Mouse (Mus musculus): Measurements from ENCODE around the gene Pom121l2. TPM values are rescaled to one million over a fixed set of nuclear protein-coding genes. Genes with fewer than 3 reads are reported as not detected.

Pom121l2 gene
- 0.12 TPM in 1 of 2 replicates, not detected in the other for polyA plus RNA-seq (2014; fragmentation: Nextera tagmentation; extraction: Ambion mirVana)

DNA sequence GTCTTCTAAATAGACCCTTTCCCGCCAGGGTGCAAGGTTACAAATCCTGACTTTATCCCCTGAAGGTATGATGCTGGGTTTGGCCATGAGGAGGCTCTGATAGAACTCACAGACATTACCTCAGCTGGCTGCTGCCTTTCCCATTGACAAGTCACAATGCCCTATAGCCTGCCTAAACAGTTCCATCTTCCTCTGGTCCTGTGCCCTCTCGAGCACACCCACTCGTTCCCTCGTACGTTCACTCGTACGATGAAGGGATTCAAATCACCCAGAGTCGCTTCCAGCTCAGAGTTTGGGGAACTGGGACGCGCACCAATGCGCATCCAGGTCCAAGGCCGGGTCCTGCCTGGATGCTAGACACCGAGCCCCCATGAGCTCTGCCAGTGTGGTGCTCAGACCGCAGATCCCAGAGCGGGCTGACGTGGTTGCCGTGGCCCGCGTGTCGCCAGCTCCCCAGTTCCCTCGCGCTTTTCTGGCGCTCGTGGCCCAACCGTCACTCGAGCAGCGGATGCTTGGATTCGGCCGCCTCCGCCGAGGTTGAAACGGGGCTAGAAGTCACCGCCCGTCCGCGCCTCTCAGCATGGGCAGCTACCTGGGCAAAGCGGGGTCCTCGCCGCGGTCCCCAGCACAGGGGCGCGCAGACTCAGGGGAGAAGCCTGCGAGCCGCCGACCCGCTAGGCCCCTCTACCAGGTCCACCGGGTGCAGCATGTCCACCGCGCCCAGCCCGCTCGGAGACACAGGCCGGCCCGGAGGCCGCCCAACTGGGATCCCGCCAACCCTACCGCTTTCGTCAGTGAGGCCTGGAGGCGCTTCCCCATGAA is at the start of gene Pom121l2:
Gene Pom121l2 (plus strand): TSS at position 214 of the 822 bp plus-strand sequence.
- no peaks in the 10 kb centered on the region for H3K9me3 ChIP-seq (ENCODE audit: control insufficient read depth, low read length)
- no peaks in the 10 kb centered on the region for H3K36me3 ChIP-seq (ENCODE audit: control insufficient read depth, insufficient read depth, low read length)
- H3K9ac ChIP-seq (ENCODE audit: low read length) = peak within 1 kb of the TSS; percentile 74
- DNase-seq (ENCODE audit: low spot score) = peak; percentile 76
- H3K4me1 ChIP-seq (replicated peaks; ENCODE audit: control insufficient read depth, insufficient read depth, low read length) = peaks cover 4% of the 10 kb centered on the region
- peak within 1 kb of the TSS; percentile 98 for H3K4me2 ChIP-seq (ENCODE audit: low read depth, low read length, severe bottlenecking)
- WGBS = 1% methylated on average over 58 of the region's 58 CpGs
- peak; percentile 83 for ATAC-seq (replicated peaks; ENCODE audit: low FRiP score)
- peaks cover 25% of the 10 kb centered on the region for H3K27me3 ChIP-seq (ENCODE audit: control insufficient read depth, insufficient read depth, low read length)
- no peak within 1 kb of the TSS for H3K27ac ChIP-seq (ENCODE audit: low read depth, low read length)
- H3K4me3 ChIP-seq (ENCODE audit: low read depth, low read length) = peak within 1 kb of the TSS; percentile 51

DNA sequence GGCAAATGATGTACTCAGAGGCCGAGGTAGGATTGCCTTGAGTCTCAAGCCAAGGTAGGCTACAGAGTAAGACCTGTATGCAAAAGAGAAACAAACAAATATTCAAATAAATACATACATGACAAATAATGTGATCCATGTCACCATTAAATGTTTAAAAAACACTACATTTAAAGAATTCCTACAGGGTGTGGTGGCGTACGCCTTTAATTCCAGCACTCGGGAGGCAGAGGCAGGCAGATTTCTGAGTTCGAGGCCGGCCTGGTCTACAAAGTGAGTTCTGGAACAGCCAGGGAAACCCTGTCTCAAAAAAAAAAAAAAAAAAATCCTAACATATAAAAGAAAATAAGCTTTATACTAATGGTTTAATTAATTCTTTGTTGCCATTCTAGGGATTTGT is 49.3 kb upstream of the Pom121l2 start:
- 46% methylated on average over 6 of the region's 6 CpGs for WGBS
- no peak overlapping the region for H3K4me3 ChIP-seq (ENCODE audit: low read depth, low read length)
- no peak overlapping the region for H3K27ac ChIP-seq (ENCODE audit: low read depth, low read length)
- DNase-seq (ENCODE audit: low spot score) = no peak
- H3K4me2 ChIP-seq (ENCODE audit: low read depth, low read length, severe bottlenecking) = no peak overlapping the region
- no peaks in the 10 kb centered on the region for H3K4me1 ChIP-seq (replicated peaks; ENCODE audit: control insufficient read depth, insufficient read depth, low read length)
- ATAC-seq (replicated peaks; ENCODE audit: low FRiP score) = no peak
- H3K27me3 ChIP-seq (ENCODE audit: control insufficient read depth, insufficient read depth, low read length) = no peaks in the 10 kb centered on the region
- H3K36me3 ChIP-seq (ENCODE audit: control insufficient read depth, insufficient read depth, low read length) = no peaks in the 10 kb centered on the region
- no peak overlapping the region for H3K9ac ChIP-seq (ENCODE audit: low read length)
- H3K9me3 ChIP-seq (ENCODE audit: control insufficient read depth, low read length) = no peaks in the 10 kb centered on the region

DNA sequence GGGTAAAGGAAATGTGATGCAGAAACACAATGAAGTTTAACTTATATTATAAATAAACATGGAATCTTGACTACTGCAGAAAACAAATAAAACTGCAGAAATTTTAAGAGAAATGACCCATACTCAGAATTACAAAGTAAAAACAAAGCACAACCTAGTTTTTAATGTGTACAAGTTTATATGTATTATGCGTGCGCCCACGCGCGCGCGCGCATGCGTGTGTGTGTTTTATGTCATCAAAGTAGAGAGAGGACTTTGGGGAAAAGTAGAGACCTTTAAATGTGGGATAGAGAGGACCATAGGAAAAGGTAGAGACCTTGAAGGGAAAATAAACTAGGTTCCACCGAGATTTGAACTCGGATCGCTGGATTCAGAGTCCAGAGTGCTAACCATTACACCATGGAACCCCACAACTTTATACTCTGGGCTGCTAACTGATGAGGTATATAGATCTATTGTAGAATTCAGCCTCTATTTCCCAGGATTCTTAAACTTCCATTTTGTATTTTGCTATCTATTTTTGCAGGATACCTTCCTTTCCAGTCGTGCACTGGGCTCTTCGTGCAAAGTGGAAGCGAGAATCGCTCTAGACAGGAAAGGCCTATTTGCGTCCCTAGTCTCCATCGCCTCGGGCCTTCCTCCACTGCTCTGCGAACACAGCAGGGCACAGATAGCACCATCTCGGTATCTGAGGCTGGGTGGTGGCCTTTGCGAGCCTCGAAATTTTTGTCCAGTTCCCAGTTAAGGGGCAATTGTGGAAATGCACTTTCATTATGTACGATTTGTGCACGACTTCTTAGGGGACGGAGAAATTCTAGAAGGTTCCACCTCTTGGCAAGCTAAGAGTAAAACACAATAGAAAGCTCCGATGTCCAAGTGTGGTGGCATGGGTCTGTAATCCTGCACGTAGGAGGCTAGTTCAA is 47.1 kb upstream of the Pom121l2 start:
- Histone ChIP-seq H3K27ac (ENCODE audit: low read depth, low read length) (no peak overlapping the region), H3K9ac (ENCODE audit: low read length) (no peak overlapping the region), H3K9me3 (ENCODE audit: control insufficient read depth, low read length) (no peaks in the 10 kb centered on the region), H3K4me2 (ENCODE audit: low read depth, low read length, severe bottlenecking) (peak overlapping the region; percentile 36; the same call in 1 of the 2 replicates), H3K36me3 (ENCODE audit: control insufficient read depth, insufficient read depth, low read length) (no peaks in the 10 kb centered on the region), H3K27me3 (ENCODE audit: control insufficient read depth, insufficient read depth, low read length) (no peaks in the 10 kb centered on the region), H3K4me3 (ENCODE audit: low read depth, low read length) (0 out of 2 replicates have a peak overlapping the region, but pooled peaks have one; percentile 11), H3K4me1 (replicated peaks; ENCODE audit: control insufficient read depth, insufficient read depth, low read length) (0 out of 2 replicates have a peak, but pooled peaks cover 2% of the 10 kb centered on the region)
- DNase-seq (ENCODE audit: low spot score) = peak; percentile 58
- WGBS = 3% methylated on average over 28 of the region's 28 CpGs
- no peak for ATAC-seq (replicated peaks; ENCODE audit: low FRiP score)

DNA sequence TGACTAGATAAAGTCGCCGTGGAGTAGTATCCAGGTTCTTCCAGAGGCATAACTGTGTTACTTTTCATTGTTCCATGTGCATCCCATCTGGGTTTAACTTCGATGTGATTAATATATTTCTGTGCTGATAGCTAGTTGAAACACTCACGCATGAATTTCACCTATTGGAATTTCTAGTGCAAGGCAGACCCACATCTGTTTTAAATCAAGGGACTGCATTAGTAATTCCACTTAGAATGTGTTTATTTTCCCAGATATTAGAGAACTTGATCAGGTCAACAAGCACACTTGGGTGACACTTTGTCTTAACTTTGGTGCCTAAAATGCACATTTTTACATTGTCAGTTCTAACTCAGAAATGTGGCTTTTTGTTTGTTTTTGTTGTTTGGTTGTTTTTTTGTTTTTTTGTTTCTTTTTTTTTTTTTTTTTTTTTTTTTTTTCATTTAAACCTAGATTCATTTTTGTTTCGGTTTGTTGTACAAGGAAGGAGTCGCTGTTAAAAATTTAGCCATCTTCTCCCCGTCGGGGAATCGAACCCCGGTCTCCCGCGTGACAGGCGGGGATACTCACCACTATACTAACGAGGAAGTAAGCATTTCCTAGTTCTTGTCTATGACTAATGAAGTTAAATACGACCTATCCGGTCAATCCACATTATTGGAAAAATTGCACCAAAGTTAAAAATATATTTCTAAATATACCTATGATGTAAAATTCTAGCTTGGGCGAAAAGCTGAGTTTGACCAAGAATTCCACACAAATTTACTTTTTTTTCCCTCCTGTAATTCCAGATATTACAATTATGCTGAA is 45.8 kb upstream of the Pom121l2 start:
- ATAC-seq (replicated peaks; ENCODE audit: low FRiP score) (no peak), DNase-seq (ENCODE audit: low spot score) (peak; percentile 87)
- H3K36me3 ChIP-seq (ENCODE audit: control insufficient read depth, insufficient read depth, low read length) = no peaks in the 10 kb centered on the region
- H3K9ac ChIP-seq (ENCODE audit: low read length) = no peak overlapping the region
- no peaks in the 10 kb centered on the region for H3K27me3 ChIP-seq (ENCODE audit: control insufficient read depth, insufficient read depth, low read length)
- H3K9me3 ChIP-seq (ENCODE audit: control insufficient read depth, low read length) = no peaks in the 10 kb centered on the region
- H3K27ac ChIP-seq (ENCODE audit: low read depth, low read length) = no peak overlapping the region
- no peak overlapping the region for H3K4me2 ChIP-seq (ENCODE audit: low read depth, low read length, severe bottlenecking)
- 11% methylated on average over 17 of the region's 17 CpGs for WGBS
- 0 out of 2 replicates have a peak, but pooled peaks cover 2% of the 10 kb centered on the region for H3K4me1 ChIP-seq (replicated peaks; ENCODE audit: control insufficient read depth, insufficient read depth, low read length)
- 0 out of 2 replicates have a peak overlapping the region, but pooled peaks have one; percentile 21 for H3K4me3 ChIP-seq (ENCODE audit: low read depth, low read length)

DNA sequence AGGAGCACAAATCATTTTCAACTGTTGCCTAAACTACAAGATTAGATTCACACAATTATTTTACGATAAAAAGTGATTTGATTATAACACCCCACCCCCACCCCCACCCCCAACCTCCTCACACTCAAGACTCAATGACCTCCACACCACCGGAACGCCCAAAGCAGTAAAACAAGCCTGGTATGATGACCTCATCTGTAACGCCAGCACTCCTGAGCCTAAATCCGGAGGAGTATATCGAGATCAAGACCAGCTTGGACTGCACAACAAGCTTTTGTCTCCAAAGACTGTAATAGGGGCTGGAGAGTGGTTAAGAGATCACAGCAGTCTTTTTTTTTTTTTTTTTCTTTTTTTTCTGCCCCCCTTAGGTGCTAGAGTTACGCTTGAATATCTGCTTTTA is 45.2 kb upstream of the Pom121l2 start:
- Histone ChIP-seq H3K4me1 (replicated peaks; ENCODE audit: control insufficient read depth, insufficient read depth, low read length) (0 out of 2 replicates have a peak, but pooled peaks cover 2% of the 10 kb centered on the region), H3K36me3 (ENCODE audit: control insufficient read depth, insufficient read depth, low read length) (no peaks in the 10 kb centered on the region), H3K4me2 (ENCODE audit: low read depth, low read length, severe bottlenecking) (peak overlapping the region; percentile 29), H3K27ac (ENCODE audit: low read depth, low read length) (no peak overlapping the region), H3K4me3 (ENCODE audit: low read depth, low read length) (peak overlapping the region; percentile 21; the same call in 1 of the 2 replicates), H3K9me3 (ENCODE audit: control insufficient read depth, low read length) (no peaks in the 10 kb centered on the region), H3K9ac (ENCODE audit: low read length) (no peak overlapping the region), H3K27me3 (ENCODE audit: control insufficient read depth, insufficient read depth, low read length) (no peaks in the 10 kb centered on the region)
- ATAC-seq (replicated peaks; ENCODE audit: low FRiP score) (no peak), DNase-seq (ENCODE audit: low spot score) (no peak)
- 3% methylated on average over 7 of the region's 7 CpGs for WGBS

DNA sequence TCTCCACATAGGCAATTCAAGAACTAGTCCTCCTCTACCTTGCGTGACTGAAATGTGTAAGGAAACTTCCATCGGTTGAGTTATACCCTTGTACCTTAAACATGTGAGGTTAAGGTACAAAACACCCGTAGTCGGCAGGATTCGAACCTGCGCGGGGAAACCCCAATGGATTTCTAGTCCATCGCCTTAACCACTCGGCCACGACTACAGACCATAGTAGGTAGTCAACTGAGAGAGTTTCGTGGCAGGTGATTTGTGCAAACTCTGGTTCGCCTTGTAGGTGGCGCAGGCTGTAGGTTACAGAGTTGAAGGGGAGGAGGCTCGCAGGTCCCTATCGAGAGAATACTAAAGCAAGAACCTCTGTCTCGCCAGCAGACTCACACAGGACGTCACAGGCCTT is 44.0 kb upstream of the Pom121l2 start:
- DNase-seq (ENCODE audit: low spot score) (peak; percentile 87), ATAC-seq (replicated peaks; ENCODE audit: low FRiP score) (peak; percentile 25; the same call in 1 of the 2 replicates)

DNA sequence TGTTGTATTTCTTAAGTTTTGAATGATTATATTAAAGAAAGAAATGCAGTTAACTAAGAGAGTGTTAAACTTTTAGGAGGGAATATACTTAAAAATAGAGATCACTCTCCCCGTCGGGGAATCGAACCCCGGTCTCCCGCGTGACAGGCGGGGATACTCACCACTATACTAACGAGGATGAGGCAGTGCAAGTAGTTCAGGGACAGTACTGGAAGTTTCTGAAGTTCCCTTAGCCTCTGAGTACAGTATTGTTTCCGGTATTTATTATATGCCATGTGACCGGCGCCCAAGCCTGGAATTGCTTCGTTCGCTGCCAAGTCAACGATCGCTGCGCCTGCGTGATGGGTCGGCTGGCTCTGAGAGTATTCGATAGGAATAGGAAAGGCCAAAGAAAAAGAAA is 40.8 kb upstream of the Pom121l2 start:
- peak; percentile 80 for ATAC-seq (replicated peaks; ENCODE audit: low FRiP score)
- H3K9ac ChIP-seq (ENCODE audit: low read length) = peak overlapping the region; percentile 47; the same call in 1 of the 2 replicates
- H3K4me2 ChIP-seq (ENCODE audit: low read depth, low read length, severe bottlenecking) = peak overlapping the region; percentile 55; the same call in 1 of the 2 replicates
- DNase-seq (ENCODE audit: low spot score) = peak; percentile 93
- no peak overlapping the region for H3K27ac ChIP-seq (ENCODE audit: low read depth, low read length)
- WGBS = under 1% methylated on average over 19 of the region's 19 CpGs
- no peaks in the 10 kb centered on the region for H3K36me3 ChIP-seq (ENCODE audit: control insufficient read depth, insufficient read depth, low read length)
- H3K4me1 ChIP-seq (replicated peaks; ENCODE audit: control insufficient read depth, insufficient read depth, low read length) = 0 out of 2 replicates have a peak, but pooled peaks cover 2% of the 10 kb centered on the region
- H3K27me3 ChIP-seq (ENCODE audit: control insufficient read depth, insufficient read depth, low read length) = no peaks in the 10 kb centered on the region
- H3K9me3 ChIP-seq (ENCODE audit: control insufficient read depth, low read length) = no peaks in the 10 kb centered on the region
- H3K4me3 ChIP-seq (ENCODE audit: low read depth, low read length) = peak overlapping the region; percentile 41

More for the DNA sequence above, 44.0 kb upstream of the Pom121l2 start:
- Histone ChIP-seq H3K4me3 (ENCODE audit: low read depth, low read length) (peak overlapping the region; percentile 29), H3K27me3 (ENCODE audit: control insufficient read depth, insufficient read depth, low read length) (no peaks in the 10 kb centered on the region), H3K9ac (ENCODE audit: low read length) (no peak overlapping the region), H3K4me2 (ENCODE audit: low read depth, low read length, severe bottlenecking) (peak overlapping the region; percentile 41), H3K27ac (ENCODE audit: low read depth, low read length) (no peak overlapping the region), H3K4me1 (replicated peaks; ENCODE audit: control insufficient read depth, insufficient read depth, low read length) (0 out of 2 replicates have a peak, but pooled peaks cover 2% of the 10 kb centered on the region), H3K36me3 (ENCODE audit: control insufficient read depth, insufficient read depth, low read length) (no peaks in the 10 kb centered on the region), H3K9me3 (ENCODE audit: control insufficient read depth, low read length) (no peaks in the 10 kb centered on the region)
- WGBS = under 1% methylated on average over 17 of the region's 17 CpGs

All from forebrain, embryonic 11.5 days (tissue).